ENCODE assay signal across 8 mouse cellular contexts in genomic region chr15:98993093-98993793, GRCm38 (mm10). TPM values are rescaled to one million over a fixed set of nuclear protein-coding genes. Genes with fewer than 3 reads are reported as not detected.
DNase-seq lines count a peak whose midpoint lies in the region; ATAC-seq lines count a peak whose summit lies in the region.

No protein-coding gene starts in this region.

- no peaks in the 10 kb centered on the region for H3K27me3 ChIP-seq in hindbrain, embryonic 15.5 days

- H3K4me3 ChIP-seq in hindbrain, embryonic 15.5 days = peak overlapping the region; percentile 38

- peaks cover 67% of the 10 kb centered on the region for H3K4me1 ChIP-seq in hindbrain, embryonic 15.5 days (replicated peaks)

- ATAC-seq in hindbrain, embryonic 15.5 days (ENCODE audit: low FRiP score, low read depth) = peak; percentile 86

- H3K9ac ChIP-seq in hindbrain, embryonic 15.5 days = peak overlapping the region; percentile 64

- H3K27ac ChIP-seq in hindbrain, embryonic 15.5 days (replicated peaks) = peak overlapping the region; percentile 96

- no peaks in the 10 kb centered on the region for H3K36me3 ChIP-seq in hindbrain, embryonic 15.5 days

- 1% methylated on average over 35 of the region's 35 CpGs for WGBS in hindbrain, embryonic 15.5 days

- H3K4me2 ChIP-seq in hindbrain, embryonic 15.5 days = peak overlapping the region; percentile 81

- no peaks in the 10 kb centered on the region for H3K9me3 ChIP-seq in hindbrain, embryonic 15.5 days

- DNase-seq in R1 (ENCODE audit: low read depth, low spot score) = peak; percentile 96
- DNase-seq in cerebellum, postnatal 25 days = peak; percentile 97 to 98
- peak; percentile 94 to 97 for DNase-seq in frontal cortex, postnatal 36 days (ENCODE audit: low spot score in 2 of 2)
- peak; percentile 93 to 94 for DNase-seq in layer of hippocampus, postnatal 36 days
- DNase-seq in lung, postnatal 25 days (ENCODE audit: low spot score) = peak; percentile 96
- peak; percentile 79 for DNase-seq in retina, adult 2 months (ENCODE audit: low read depth, low spot score)
- peak; percentile 91 to 93 for DNase-seq in thymus, postnatal 36 days

RNA-seq across cellular contexts. Expression of gene Tuba1c, which starts 36.4 kb away (rescaled TPM):
- 22.5 and 25.3 TPM in 2 replicates for polyA plus RNA-seq in hindbrain, embryonic 15.5 days (2015; fragmentation: Nextera tagmentation; extraction: Ambion mirVana)
- total RNA-seq in layer of hippocampus, postnatal 36 days (2021) = 10 to 100 TPM; 56.8 to 66.3 TPM

RNA-seq across cellular contexts. Expression of gene Tuba1a, which starts 39.7 kb away (rescaled TPM):
- polyA plus RNA-seq in hindbrain, embryonic 15.5 days (2015; fragmentation: Nextera tagmentation; extraction: Ambion mirVana) = 14,750 and 15,534 TPM in 2 replicates
- 100 to 1,000 TPM; 868 to 949 TPM for total RNA-seq in layer of hippocampus, postnatal 36 days (2021)

RNA-seq across cellular contexts. Expression of gene Gm49450, which starts 39.9 kb away (rescaled TPM):
- not detected in 2 replicates for polyA plus RNA-seq in hindbrain, embryonic 15.5 days (2015; fragmentation: Nextera tagmentation; extraction: Ambion mirVana)
- not detected for total RNA-seq in layer of hippocampus, postnatal 36 days (2021)

RNA-seq across cellular contexts. Expression of gene Tuba1b, which starts 58.9 kb away (rescaled TPM):
- 1,411 and 1,419 TPM in 2 replicates for polyA plus RNA-seq in hindbrain, embryonic 15.5 days (2015; fragmentation: Nextera tagmentation; extraction: Ambion mirVana)
- total RNA-seq in layer of hippocampus, postnatal 36 days (2021) = 100 to 1,000 TPM; 469 to 520 TPM

Comparison
In these comparisons a context has a peak if more than half of its experiments do, and no peak if none do; other contexts are left out.
1. Peak in every context shown above with its lines: DNase-seq, ATAC-seq, H3K4me3 ChIP-seq and H3K27ac ChIP-seq.